Mouse (Mus musculus) 3134 (cell line): ENCODE data around the gene Gm11757.
"Not testable (repeated sequence)": the region's sequence is repeated elsewhere in the genome, so short reads cannot be mapped to it uniquely, and the experiment has no call there.

Experiments used
- DNase-seq: peaks from one replicate; pipeline ENCODE4 v3.0.0-alpha.2; 2011; ENCODE audit warnings: low spot score; ENCODE audit not compliant: insufficient read length; ENCODE audit errors: extremely low read depth

The Gm11757 gene

GRCm38 (mm10) chr4:73891012-73891411 is at the start of gene Gm11757:
Gene Gm11757, minus strand, starts transcription at chr4:73891112.
- not testable (repeated sequence) for DNase-seq

GRCm38 (mm10) chr4:73920660-73921059 is 29.7 kb upstream of the Gm11757 start, which contains the start of gene Gm11756:
Gene Gm11756, minus strand, starts transcription at chr4:73920760.
- DNase-seq = not testable (repeated sequence)

- not testable (repeated sequence) for DNase-seq
Measured at GRCm38 (mm10) chr4:73905853-73906252, 14.9 kb upstream of the Gm11757 start, which contains the start of gene Gm13871. Gene Gm13871, minus strand, starts transcription at chr4:73905953.

DNA sequence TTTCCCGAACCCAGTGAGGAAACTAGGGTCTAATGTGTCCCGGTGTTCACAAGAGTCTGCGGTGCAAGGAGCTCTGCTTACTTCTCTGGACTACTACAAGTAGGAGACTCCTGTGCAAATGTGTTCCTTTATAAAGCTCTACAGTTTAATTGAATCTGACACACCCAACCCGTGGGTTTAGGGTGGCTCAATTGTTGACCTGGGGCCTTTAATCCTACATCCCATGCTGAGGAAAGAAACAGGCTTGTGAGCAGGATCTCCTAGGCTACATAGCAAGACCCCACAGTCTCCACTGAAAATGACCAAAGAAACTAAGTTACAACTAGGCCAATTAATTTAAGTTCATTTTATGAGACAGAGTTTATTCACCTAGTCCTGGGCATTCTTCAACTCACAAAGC is 14.7 kb downstream of the Gm11757 start, which contains the start of gene Gm11758:
Gene Gm11758, minus strand, starts transcription at position 101 of the 400 bp plus-strand sequence.
- DNase-seq = not testable (repeated sequence)
